Mouse (Mus musculus): Measurements from ENCODE around the gene Mrpl14.

The Mrpl14 gene

GRCm38 (mm10) chr17:45726249-45726648 lies 40.1 kb downstream of the Mrpl14 start:
- DNase-seq (ENCODE audit: low spot score), result no peak

GRCm38 (mm10) chr17:45727481-45727880 lies 41.4 kb downstream of the Mrpl14 start:
- no peak for DNase-seq (ENCODE audit: low spot score)

- DNase-seq (ENCODE audit: low spot score), result no peak
Observed at GRCm38 (mm10) chr17:45727983-45728723, 42.0 kb downstream of the Mrpl14 start.

- no peak for DNase-seq (ENCODE audit: low spot score)
Observed at GRCm38 (mm10) chr17:45729387-45729786, 43.3 kb downstream of the Mrpl14 start.

- DNase-seq (ENCODE audit: low spot score), result no peak
Observed at GRCm38 (mm10) chr17:45730696-45731095, 44.6 kb downstream of the Mrpl14 start.

- DNase-seq (ENCODE audit: low spot score), result peak; percentile 78
Observed at GRCm38 (mm10) chr17:45731172-45731864, 45.2 kb downstream of the Mrpl14 start.

- DNase-seq (ENCODE audit: low spot score), result no peak
Observed at GRCm38 (mm10) chr17:45733038-45733734, 47.1 kb downstream of the Mrpl14 start.

- DNase-seq (ENCODE audit: low spot score), result peak; percentile 65
Observed at GRCm38 (mm10) chr17:45733735-45734301, 47.7 kb downstream of the Mrpl14 start, which contains the start of gene 1600014C23Rik. 1600014C23Rik (minus strand) TSS chr17:45733844.

- no peak for DNase-seq (ENCODE audit: low spot score)
Observed at GRCm38 (mm10) chr17:45734333-45734732, 48.2 kb downstream of the Mrpl14 start.

- DNase-seq (ENCODE audit: low spot score), result no peak
Observed at GRCm38 (mm10) chr17:45734881-45735280, 48.8 kb downstream of the Mrpl14 start.

GRCm38 (mm10) chr17:45735382-45736310 lies 49.5 kb downstream of the Mrpl14 start:
- peak; percentile 82 for DNase-seq (ENCODE audit: low spot score)

GRCm38 (mm10) chr17:45736311-45737077 lies 50.4 kb downstream of the Mrpl14 start:
- DNase-seq (ENCODE audit: low spot score), result peak; percentile 86

GRCm38 (mm10) chr17:45737078-45737601 lies 51.0 kb downstream of the Mrpl14 start:
- DNase-seq (ENCODE audit: low spot score), result no peak

GRCm38 (mm10) chr17:45742371-45743147 lies 56.4 kb downstream of the Mrpl14 start:
- no peak for DNase-seq (ENCODE audit: low spot score)

- no peak for DNase-seq (ENCODE audit: low spot score)
Observed at GRCm38 (mm10) chr17:45745629-45746028, 59.5 kb downstream of the Mrpl14 start.

- DNase-seq (ENCODE audit: low spot score), result no peak
Observed at GRCm38 (mm10) chr17:45746755-45747154, 60.6 kb downstream of the Mrpl14 start.

- DNase-seq (ENCODE audit: low spot score), result no peak
Observed at GRCm38 (mm10) chr17:45747293-45747692, 61.2 kb downstream of the Mrpl14 start.
